Mouse (Mus musculus) midbrain, postnatal 0 days (tissue): ENCODE data around the gene Tma7. TPM values are rescaled to one million over a fixed set of nuclear protein-coding genes. Genes with fewer than 3 reads are reported as not detected.
A peak's percentile ranks its signal among the peaks of the same experiment; 100 is the strongest.

ENCODE experiments used
- ATAC-seq: fragments of 200-750 bp; cut with Nextera tagmentation; 2 replicates; pipeline ENCODE4 v1.8.0; 2017; ENCODE audit warnings: moderate number of reproducible peaks, mild to moderate bottlenecking, moderate TSS enrichment, moderate library complexity; ENCODE audit not compliant: low FRiP score
- DNase-seq: peaks from one replicate; pipeline ENCODE4 v3.0.0-alpha.2; 2015; ENCODE audit warnings: low spot score
- H3K27ac ChIP-seq: fragments of 300-500 bp; sonication (generic); 2 replicates; pipeline ENCODE4 v1.5.1; 2014; ENCODE audit warnings: low read depth, mild to moderate bottlenecking, low read length, mixed read lengths
- H3K27me3 ChIP-seq: fragments of 300-500 bp; sonication (generic); 2 replicates; pipeline ENCODE4 v1.6.1; 2014; ENCODE audit warnings: low read length, control low read depth, mixed read lengths; ENCODE audit not compliant: insufficient read depth
- H3K36me3 ChIP-seq: fragments of 300-500 bp; sonication (generic); 2 replicates; pipeline ENCODE4 v1.6.1; 2014; ENCODE audit warnings: low read length, control low read depth, mixed read lengths; ENCODE audit not compliant: insufficient read depth
- H3K4me1 ChIP-seq: fragments of 300-500 bp; sonication (generic); 2 replicates; pipeline ENCODE4 v1.6.1; 2014; ENCODE audit warnings: mild to moderate bottlenecking, control low read depth, antibody characterized with exemption, low read length, mixed read lengths; ENCODE audit not compliant: insufficient read depth
- H3K4me2 ChIP-seq: fragments of 300-500 bp; sonication (generic); 2 replicates; pipeline ENCODE4 v1.6.1; 2014; ENCODE audit warnings: low read depth, mild to moderate bottlenecking, low read length, mixed read lengths; ENCODE audit not compliant: poor library complexity, severe bottlenecking
- H3K4me3 ChIP-seq: fragments of 300-500 bp; sonication (generic); 2 replicates; pipeline ENCODE4 v1.5.1; 2014; ENCODE audit warnings: low read depth, mild to moderate bottlenecking, low read length, moderate library complexity
- H3K9ac ChIP-seq: fragments of 300-500 bp; sonication (generic); replicated peaks from 2 replicates; pipeline ENCODE4 v1.6.1; 2014; ENCODE audit warnings: mild to moderate bottlenecking, low read length, moderate library complexity, mixed read lengths; ENCODE audit not compliant: poor library complexity, severe bottlenecking
- H3K9me3 ChIP-seq: fragments of 300-500 bp; sonication (generic); 2 replicates; pipeline ENCODE4 v1.6.1; 2016; ENCODE audit warnings: low read length, control low read depth
- CTCF ChIP-seq: IDR thresholded peaks from 2 replicates; pipeline ENCODE4 v1.5.1; 2016; ENCODE audit warnings: antibody characterized with exemption, mild to moderate bottlenecking
- WGBS: fragments of 180-500 bp; shearing (Covaris S2); extraction: QIAGEN DNeasy Blood & Tissue Kit; methylation state at CpG from one replicate; pipeline ENCODE4 v1.1.7; 2014; 5-methylcytosine and 5-hydroxymethylcytosine counted together
- polyA plus RNA-seq: library from polyadenylated mRNA; unstranded; fragments of >200 nt; fragmentation: Nextera tagmentation; extraction: Ambion mirVana; gene quantifications from 2 replicates; pipeline ENCODE4 v1.2.1, GENCODE M21; 2015
- total RNA-seq: library from RNA; depleted of rRNA; stranded (reverse); fragments of >200 nt; gene quantifications from 2 replicates; pipeline ENCODE4 v1.2.3, GENCODE M21; 2014; rRNA removed

The Tma7 gene
- total RNA-seq (129 and 162 TPM in 2 replicates), polyA plus RNA-seq (766 and 825 TPM in 2 replicates)

GRCm38 (mm10) chr9:109082124-109082800 is at the start of gene Tma7, which contains the start of gene Ccdc51:
Gene Tma7 (minus strand): TSS chr9:109082587.
Gene Ccdc51 (plus strand): TSS chr9:109082493.
- Histone ChIP-seq H3K36me3 (0 out of 2 replicates have a peak, but pooled peaks cover 2% of the 10 kb centered on the region), H3K4me3 (peak within 1 kb of the TSS; percentile 70), H3K9ac (peak within 1 kb of the TSS; percentile 89), H3K4me1 (peaks cover 13% of the 10 kb centered on the region; the same call in 1 of the 2 replicates), H3K4me2 (peak within 1 kb of the TSS; percentile 88), H3K27ac (peak within 1 kb of the TSS; percentile 70), H3K9me3 (no peaks in the 10 kb centered on the region), H3K27me3 (no peaks in the 10 kb centered on the region)
- DNase-seq = peak; percentile 94
- WGBS = under 1% methylated on average over 37 of the region's 37 CpGs
- TF ChIP-seq CTCF = no peak
- peak; percentile 95 for ATAC-seq

GRCm38 (mm10) chr9:109130076-109130475 is 47.7 kb upstream of the Tma7 start:
- H3K4me2 ChIP-seq = no peak overlapping the region
- no peaks in the 10 kb centered on the region for H3K27me3 ChIP-seq
- no peak overlapping the region for H3K9ac ChIP-seq
- H3K27ac ChIP-seq = no peak overlapping the region
- H3K9me3 ChIP-seq = no peaks in the 10 kb centered on the region
- TF ChIP-seq CTCF = no peak
- WGBS = 85% methylated on average over 5 of the region's 5 CpGs
- no peak overlapping the region for H3K4me3 ChIP-seq
- no peaks in the 10 kb centered on the region for H3K4me1 ChIP-seq
- no peaks in the 10 kb centered on the region for H3K36me3 ChIP-seq
- DNase-seq (no peak), ATAC-seq (no peak)

- Histone ChIP-seq H3K4me1 (no peaks in the 10 kb centered on the region), H3K9me3 (no peaks in the 10 kb centered on the region), H3K27ac (no peak overlapping the region), H3K9ac (no peak overlapping the region), H3K4me3 (no peak overlapping the region), H3K4me2 (no peak overlapping the region), H3K27me3 (no peaks in the 10 kb centered on the region), H3K36me3 (no peaks in the 10 kb centered on the region)
- DNase-seq (peak; percentile 40), ATAC-seq (no peak)
- peak; percentile 73 for TF ChIP-seq CTCF
- 51% methylated on average over 3 of the region's 3 CpGs for WGBS
Observed at GRCm38 (mm10) chr9:109128211-109128610, 45.8 kb upstream of the Tma7 start.

- TF ChIP-seq CTCF = no peak
- Histone ChIP-seq H3K9me3 (no peaks in the 10 kb centered on the region), H3K27me3 (no peaks in the 10 kb centered on the region), H3K36me3 (no peaks in the 10 kb centered on the region), H3K4me2 (no peak overlapping the region), H3K4me3 (no peak overlapping the region), H3K9ac (no peak overlapping the region), H3K27ac (no peak overlapping the region), H3K4me1 (no peaks in the 10 kb centered on the region)
- ATAC-seq (no peak), DNase-seq (no peak)
- WGBS = 84% methylated on average over 4 of the region's 4 CpGs
Observed at GRCm38 (mm10) chr9:109127076-109127475, 44.7 kb upstream of the Tma7 start.

- 76% methylated on average over 3 of the region's 3 CpGs for WGBS
- no peak overlapping the region for H3K4me2 ChIP-seq
- H3K4me3 ChIP-seq = no peak overlapping the region
- no peak overlapping the region for H3K9ac ChIP-seq
- no peaks in the 10 kb centered on the region for H3K27me3 ChIP-seq
- ATAC-seq = no peak
- no peak for DNase-seq
- H3K36me3 ChIP-seq = no peaks in the 10 kb centered on the region
- no peaks in the 10 kb centered on the region for H3K4me1 ChIP-seq
- no peaks in the 10 kb centered on the region for H3K9me3 ChIP-seq
- TF ChIP-seq CTCF = no peak
- no peak overlapping the region for H3K27ac ChIP-seq
Observed at GRCm38 (mm10) chr9:109125481-109125880, 43.1 kb upstream of the Tma7 start.

GRCm38 (mm10) chr9:109125043-109125442 is 42.7 kb upstream of the Tma7 start:
- Histone ChIP-seq H3K27ac (no peak overlapping the region), H3K4me1 (no peaks in the 10 kb centered on the region), H3K27me3 (no peaks in the 10 kb centered on the region), H3K36me3 (no peaks in the 10 kb centered on the region), H3K9me3 (no peaks in the 10 kb centered on the region), H3K9ac (no peak overlapping the region), H3K4me2 (no peak overlapping the region), H3K4me3 (no peak overlapping the region)
- no peak for DNase-seq
- no peak for TF ChIP-seq CTCF
- 83% methylated on average over 2 of the region's 2 CpGs for WGBS
- no peak for ATAC-seq
